Mouse (Mus musculus): ENCODE results near the gene Stk16. TPM values are rescaled to one million over a fixed set of nuclear protein-coding genes. Genes with fewer than 3 reads are reported as not detected.

Stk16 gene
- total RNA-seq, 2 experiments from 2014 or later: 31.8 to 40.3 TPM

GRCm38 (mm10) chr1:75236117-75237050 lies 25.7 kb downstream of the Stk16 start, which contains the start of gene Dnajb2:
Gene Dnajb2 (plus strand): TSS chr1:75236406.
- DNase-seq: peak; percentile 80

GRCm38 (mm10) chr1:75239591-75239990 lies 29.0 kb downstream of the Stk16 start:
- no peak for DNase-seq

- no peak for DNase-seq
These were observed 32.8 kb downstream of the Stk16 start for GRCm38 (mm10) chr1:75243411-75243810.

- no peak for DNase-seq
These were observed 33.7 kb downstream of the Stk16 start for GRCm38 (mm10) chr1:75244175-75244826.

GRCm38 (mm10) chr1:75244836-75245235 lies 34.2 kb downstream of the Stk16 start:
- DNase-seq: peak; percentile 31

GRCm38 (mm10) chr1:75247071-75247930 lies 36.7 kb downstream of the Stk16 start:
- no peak for DNase-seq

GRCm38 (mm10) chr1:75248041-75248772 lies 37.6 kb downstream of the Stk16 start:
- peak; percentile 38 for DNase-seq

- DNase-seq: no peak
These were observed 39.9 kb downstream of the Stk16 start for GRCm38 (mm10) chr1:75250498-75250897.

- DNase-seq: peak; percentile 77
These were observed 40.7 kb downstream of the Stk16 start for GRCm38 (mm10) chr1:75251112-75251970.

- DNase-seq: no peak
These were observed 41.7 kb downstream of the Stk16 start for GRCm38 (mm10) chr1:75252308-75252707.

GRCm38 (mm10) chr1:75253029-75253428 lies 42.4 kb downstream of the Stk16 start:
- DNase-seq: no peak

GRCm38 (mm10) chr1:75253849-75254624 lies 43.4 kb downstream of the Stk16 start:
- DNase-seq: peak; percentile 88

GRCm38 (mm10) chr1:75254625-75255013 lies 44.0 kb downstream of the Stk16 start:
- no peak for DNase-seq

GRCm38 (mm10) chr1:75255516-75256046 lies 44.9 kb downstream of the Stk16 start:
- DNase-seq: no peak

GRCm38 (mm10) chr1:75261278-75261677 lies 50.6 kb downstream of the Stk16 start:
- DNase-seq: no peak

GRCm38 (mm10) chr1:75262969-75263951 lies 52.6 kb downstream of the Stk16 start:
- DNase-seq: peak; percentile 83

- DNase-seq: no peak
These were observed 53.6 kb downstream of the Stk16 start, which contains the start of gene Ptprn for GRCm38 (mm10) chr1:75264091-75264880. Gene Ptprn (minus strand): TSS chr1:75264502.

Measured in gastrocnemius, postnatal 10 days (tissue).